Mouse (Mus musculus): ENCODE results near the gene Lbx2.

Gene Lbx2

GRCm38 (mm10) chr6:83136881-83137575 is 50.9 kb downstream of the Lbx2 start:
- peak overlapping the region; percentile 69 for H3K4me3 ChIP-seq (replicated peaks; ENCODE audit: low read length)
- peaks cover 48% of the 10 kb centered on the region for H3K4me1 ChIP-seq (replicated peaks; ENCODE audit: low read depth, low read length)
- peaks cover 5% of the 10 kb centered on the region; the same call in 1 of the 2 replicates for H3K9me3 ChIP-seq (ENCODE audit: low read length)
- H3K36me3 ChIP-seq (ENCODE audit: insufficient read depth, low read length), result no peaks in the 10 kb centered on the region
- H3K27me3 ChIP-seq (ENCODE audit: insufficient read depth, low read length), result peaks cover 77% of the 10 kb centered on the region
- TF ChIP-seq CTCF (conservative IDR thresholded peaks at IDR 0.05; ENCODE audit: low read length) (no peak), POU5F1 (IDR thresholded peaks at IDR 0.05; ENCODE audit: borderline replicate concordance, low read length) (no peak), NANOG (IDR thresholded peaks at IDR 0.05; ENCODE audit: borderline replicate concordance, low read length) (no peak)

GRCm38 (mm10) chr6:83137576-83137950 is 51.4 kb downstream of the Lbx2 start:
- peaks cover 82% of the 10 kb centered on the region for H3K27me3 ChIP-seq (ENCODE audit: insufficient read depth, low read length)
- no peaks in the 10 kb centered on the region for H3K36me3 ChIP-seq (ENCODE audit: insufficient read depth, low read length)
- H3K4me1 ChIP-seq (replicated peaks; ENCODE audit: low read depth, low read length), result peaks cover 47% of the 10 kb centered on the region
- peak overlapping the region; percentile 69 for H3K4me3 ChIP-seq (replicated peaks; ENCODE audit: low read length)
- peaks cover 5% of the 10 kb centered on the region; the same call in 1 of the 2 replicates for H3K9me3 ChIP-seq (ENCODE audit: low read length)
- TF ChIP-seq CTCF (conservative IDR thresholded peaks at IDR 0.05; ENCODE audit: low read length) (no peak), POU5F1 (IDR thresholded peaks at IDR 0.05; ENCODE audit: borderline replicate concordance, low read length) (no peak), NANOG (IDR thresholded peaks at IDR 0.05; ENCODE audit: borderline replicate concordance, low read length) (no peak)
